Mouse (Mus musculus): ENCODE data around the gene Morn3. TPM values are rescaled to one million over a fixed set of nuclear protein-coding genes. Genes with fewer than 3 reads are reported as not detected.
"Not testable (repeated sequence)": the region's sequence is repeated elsewhere in the genome, so short reads cannot be mapped to it uniquely, and the experiment has no call there.

Morn3 gene
- polyA plus RNA-seq, 1 experiment from 2014 or later = not detected

- no peak overlapping the region for H3K4me3 ChIP-seq (ENCODE audit: low read depth, low read length)
- peak; percentile 76 for DNase-seq (ENCODE audit: low spot score)
- no peaks in the 10 kb centered on the region for H3K9me3 ChIP-seq (ENCODE audit: control insufficient read depth, low read length)
- H3K36me3 ChIP-seq (ENCODE audit: control insufficient read depth, insufficient read depth, low read length) = no peaks in the 10 kb centered on the region
- ATAC-seq (ENCODE audit: insufficient read depth, low FRiP score, low TSS enrichment) = no peak
- H3K4me2 ChIP-seq (ENCODE audit: low read depth) = no peak overlapping the region
- H3K27me3 ChIP-seq (ENCODE audit: control insufficient read depth, insufficient read depth, low read length) = no peaks in the 10 kb centered on the region
- no peak overlapping the region for H3K9ac ChIP-seq (ENCODE audit: low read length)
- 37% methylated on average over 6 of the region's 6 CpGs for WGBS
- no peak overlapping the region for H3K27ac ChIP-seq (ENCODE audit: low read depth, low read length)
- no peaks in the 10 kb centered on the region for H3K4me1 ChIP-seq (ENCODE audit: control insufficient read depth, insufficient read depth, low read length)
These were observed 17.4 kb upstream of the Morn3 start for GRCm38 (mm10) chr5:123064207-123064606.

GRCm38 (mm10) chr5:123063141-123063540, 16.3 kb upstream of the Morn3 start:
- 88% methylated on average over 3 of the region's 3 CpGs for WGBS
- Histone ChIP-seq H3K27me3 (ENCODE audit: control insufficient read depth, insufficient read depth, low read length) (no peaks in the 10 kb centered on the region), H3K4me1 (ENCODE audit: control insufficient read depth, insufficient read depth, low read length) (no peaks in the 10 kb centered on the region), H3K4me2 (ENCODE audit: low read depth) (no peak overlapping the region), H3K4me3 (ENCODE audit: low read depth, low read length) (no peak overlapping the region), H3K27ac (ENCODE audit: low read depth, low read length) (no peak overlapping the region), H3K36me3 (ENCODE audit: control insufficient read depth, insufficient read depth, low read length) (no peaks in the 10 kb centered on the region), H3K9me3 (ENCODE audit: control insufficient read depth, low read length) (no peaks in the 10 kb centered on the region), H3K9ac (ENCODE audit: low read length) (no peak overlapping the region)
- DNase-seq (ENCODE audit: low spot score) = no peak
- no peak for ATAC-seq (ENCODE audit: insufficient read depth, low FRiP score, low TSS enrichment)

DNA sequence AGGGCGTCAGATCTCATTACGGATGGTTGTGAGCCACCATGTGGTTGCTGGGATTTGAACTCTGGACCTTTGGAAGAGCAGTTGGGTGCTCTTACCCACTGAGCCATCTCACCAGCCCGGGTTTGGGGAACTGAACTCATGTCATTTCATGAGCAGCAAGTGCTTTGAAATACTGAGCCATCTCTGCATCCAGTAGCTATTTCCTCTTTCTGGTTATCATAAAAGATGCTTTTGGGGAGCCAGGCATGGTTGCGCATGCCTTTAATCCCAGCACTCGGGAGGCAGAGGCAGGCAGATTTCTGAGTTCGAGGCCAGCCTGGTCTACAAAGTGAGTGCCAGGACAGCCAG, 14.6 kb upstream of the Morn3 start:
- ATAC-seq (ENCODE audit: insufficient read depth, low FRiP score, low TSS enrichment); H3K9me3 ChIP-seq (ENCODE audit: control insufficient read depth, low read length); H3K9ac ChIP-seq (ENCODE audit: low read length); H3K4me2 ChIP-seq (ENCODE audit: low read depth); H3K4me1 ChIP-seq (ENCODE audit: control insufficient read depth, insufficient read depth, low read length); H3K36me3 ChIP-seq (ENCODE audit: control insufficient read depth, insufficient read depth, low read length); H3K4me3 ChIP-seq (ENCODE audit: low read depth, low read length); DNase-seq (ENCODE audit: low spot score); H3K27ac ChIP-seq (ENCODE audit: low read depth, low read length); H3K27me3 ChIP-seq (ENCODE audit: control insufficient read depth, insufficient read depth, low read length): not testable (repeated sequence)
- WGBS = 80% methylated on average over 5 of the region's 6 CpGs

GRCm38 (mm10) chr5:123060706-123061401, 14.0 kb upstream of the Morn3 start:
- ATAC-seq (ENCODE audit: insufficient read depth, low FRiP score, low TSS enrichment) (no peak), DNase-seq (ENCODE audit: low spot score) (no peak)
- Histone ChIP-seq H3K4me2 (ENCODE audit: low read depth) (no peak overlapping the region), H3K27me3 (ENCODE audit: control insufficient read depth, insufficient read depth, low read length) (no peaks in the 10 kb centered on the region), H3K4me1 (ENCODE audit: control insufficient read depth, insufficient read depth, low read length) (no peaks in the 10 kb centered on the region), H3K9ac (ENCODE audit: low read length) (no peak overlapping the region), H3K36me3 (ENCODE audit: control insufficient read depth, insufficient read depth, low read length) (no peaks in the 10 kb centered on the region), H3K27ac (ENCODE audit: low read depth, low read length) (no peak overlapping the region), H3K4me3 (ENCODE audit: low read depth, low read length) (no peak overlapping the region), H3K9me3 (ENCODE audit: control insufficient read depth, low read length) (no peaks in the 10 kb centered on the region)
- WGBS = 82% methylated on average over 9 of the region's 9 CpGs

- ATAC-seq (ENCODE audit: insufficient read depth, low FRiP score, low TSS enrichment) = no peak
- 45% methylated on average over 14 of the region's 14 CpGs for WGBS
- Histone ChIP-seq H3K4me2 (ENCODE audit: low read depth) (no peak overlapping the region), H3K9ac (ENCODE audit: low read length) (no peak overlapping the region), H3K9me3 (ENCODE audit: control insufficient read depth, low read length) (no peaks in the 10 kb centered on the region), H3K4me3 (ENCODE audit: low read depth, low read length) (no peak overlapping the region), H3K36me3 (ENCODE audit: control insufficient read depth, insufficient read depth, low read length) (no peaks in the 10 kb centered on the region), H3K27me3 (ENCODE audit: control insufficient read depth, insufficient read depth, low read length) (no peaks in the 10 kb centered on the region), H3K4me1 (ENCODE audit: control insufficient read depth, insufficient read depth, low read length) (no peaks in the 10 kb centered on the region), H3K27ac (ENCODE audit: low read depth, low read length) (no peak overlapping the region)
- DNase-seq (ENCODE audit: low spot score) = no peak
These were observed 13.1 kb upstream of the Morn3 start for GRCm38 (mm10) chr5:123059757-123060520.

GRCm38 (mm10) chr5:123058251-123059102, 11.7 kb upstream of the Morn3 start:
- no peak overlapping the region for H3K27ac ChIP-seq (ENCODE audit: low read depth, low read length)

GRCm38 (mm10) chr5:123057366-123058250, 10.8 kb upstream of the Morn3 start:
- H3K9me3 ChIP-seq (ENCODE audit: control insufficient read depth, low read length) = no peaks in the 10 kb centered on the region
- DNase-seq (ENCODE audit: low spot score) (peak; percentile 100), ATAC-seq (ENCODE audit: insufficient read depth, low FRiP score, low TSS enrichment) (peak; percentile 87)
- no peaks in the 10 kb centered on the region for H3K4me1 ChIP-seq (ENCODE audit: control insufficient read depth, insufficient read depth, low read length)
- peak overlapping the region; percentile 37 for H3K4me2 ChIP-seq (ENCODE audit: low read depth)
- H3K27ac ChIP-seq (ENCODE audit: low read depth, low read length) = no peak overlapping the region
- no peaks in the 10 kb centered on the region for H3K27me3 ChIP-seq (ENCODE audit: control insufficient read depth, insufficient read depth, low read length)
- H3K36me3 ChIP-seq (ENCODE audit: control insufficient read depth, insufficient read depth, low read length) = no peaks in the 10 kb centered on the region
- 0 out of 2 replicates have a peak overlapping the region, but pooled peaks have one; percentile 44 for H3K9ac ChIP-seq (ENCODE audit: low read length)
- H3K4me3 ChIP-seq (ENCODE audit: low read depth, low read length) = peak overlapping the region; percentile 26
- WGBS = 8% methylated on average over 48 of the region's 48 CpGs

More at GRCm38 (mm10) chr5:123058251-123059102, 11.7 kb upstream of the Morn3 start:
- peak overlapping the region; percentile 26 for H3K4me3 ChIP-seq (ENCODE audit: low read depth, low read length)
- H3K36me3 ChIP-seq (ENCODE audit: control insufficient read depth, insufficient read depth, low read length) = no peaks in the 10 kb centered on the region
- 0 out of 2 replicates have a peak overlapping the region, but pooled peaks have one; percentile 44 for H3K9ac ChIP-seq (ENCODE audit: low read length)
- DNase-seq (ENCODE audit: low spot score) (no peak), ATAC-seq (ENCODE audit: insufficient read depth, low FRiP score, low TSS enrichment) (no peak)
- no peaks in the 10 kb centered on the region for H3K9me3 ChIP-seq (ENCODE audit: control insufficient read depth, low read length)
- WGBS = 47% methylated on average over 16 of the region's 16 CpGs
- no peaks in the 10 kb centered on the region for H3K4me1 ChIP-seq (ENCODE audit: control insufficient read depth, insufficient read depth, low read length)
- no peaks in the 10 kb centered on the region for H3K27me3 ChIP-seq (ENCODE audit: control insufficient read depth, insufficient read depth, low read length)
- H3K4me2 ChIP-seq (ENCODE audit: low read depth) = peak overlapping the region; percentile 37

- ATAC-seq (ENCODE audit: insufficient read depth, low FRiP score, low TSS enrichment) = no peak
- Histone ChIP-seq H3K27ac (ENCODE audit: low read depth, low read length) (no peak overlapping the region), H3K9ac (ENCODE audit: low read length) (no peak overlapping the region), H3K27me3 (ENCODE audit: control insufficient read depth, insufficient read depth, low read length) (no peaks in the 10 kb centered on the region), H3K9me3 (ENCODE audit: control insufficient read depth, low read length) (no peaks in the 10 kb centered on the region), H3K4me1 (ENCODE audit: control insufficient read depth, insufficient read depth, low read length) (no peaks in the 10 kb centered on the region), H3K4me3 (ENCODE audit: low read depth, low read length) (no peak overlapping the region), H3K36me3 (ENCODE audit: control insufficient read depth, insufficient read depth, low read length) (no peaks in the 10 kb centered on the region), H3K4me2 (ENCODE audit: low read depth) (no peak overlapping the region)
- DNase-seq (ENCODE audit: low spot score) = no peak
- 79% methylated on average over 5 of the region's 5 CpGs for WGBS
These were observed 4.9 kb upstream of the Morn3 start for GRCm38 (mm10) chr5:123051736-123052135.

Data from neural tube, embryonic 11.5 days (tissue).